In the genomic region with DNA sequence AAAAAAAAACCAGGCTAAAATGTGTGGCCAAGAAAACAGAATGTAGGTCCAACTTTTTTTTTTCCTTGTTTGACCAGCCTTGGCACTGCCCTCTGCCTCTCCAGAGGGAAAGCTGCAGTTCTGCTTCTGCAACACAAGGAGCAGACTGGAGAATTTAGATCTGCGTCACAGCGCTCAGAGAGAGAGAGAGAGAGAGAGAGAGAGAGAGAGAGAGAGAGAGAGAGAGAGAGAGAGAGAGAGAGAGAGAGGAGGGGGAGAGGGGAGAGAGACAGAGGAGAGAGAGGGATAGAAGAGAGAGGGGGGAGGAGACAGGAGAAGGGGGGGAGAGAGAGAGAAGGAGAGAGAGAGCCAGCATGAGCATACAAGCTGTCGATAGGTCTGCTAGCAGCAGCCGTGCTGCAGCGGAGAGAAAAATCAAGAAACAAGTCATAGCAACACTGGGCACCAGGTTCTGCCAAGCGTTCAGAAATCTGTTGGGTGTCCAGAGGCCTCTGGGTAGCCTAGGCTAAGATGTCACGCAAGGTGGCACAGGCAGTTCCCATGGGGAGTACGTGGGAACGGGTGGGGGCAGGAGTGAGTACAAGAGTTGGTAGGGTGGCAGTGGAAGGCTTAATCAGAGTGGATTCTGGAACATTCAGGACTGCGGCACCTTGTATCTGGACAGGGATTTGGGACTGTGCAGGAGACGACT, we compare ENCODE assay signal across 9 mouse cellular contexts.
DNase-seq lines count a peak whose midpoint lies in the region; ATAC-seq and TF ChIP-seq lines count a peak whose summit lies in the region.
"Had no signal": no experiment of that assay in that cellular context is flagged by ENCODE, and none has a peak within 500 bp of the region (broad histone marks: within the 10 kb centered on the region; RNA-seq: fewer than 3 reads in every experiment).

No protein-coding gene starts in this region.

- WGBS in spleen, adult 2 months: 73% methylated on average over 11 of the region's 11 CpGs
- WGBS in embryonic facial prominence, embryonic 15.5 days: 58% methylated on average over 11 of the region's 11 CpGs
- WGBS in stomach, embryonic 15.5 days: 55% methylated on average over 11 of the region's 11 CpGs

- intact Hi-C loops in heart, postnatal 14 days (cut with DNase I): loop anchor here (2.0 kb wide), 1 partner anchor 40 kb away; no protein-coding TSS in a partner anchor

- no peaks in the 10 kb centered on the region for H3K27me3 ChIP-seq in spleen, adult 2 months (ENCODE audit: control insufficient read depth, insufficient read depth, low read length)
- no peaks in the 10 kb centered on the region for H3K27me3 ChIP-seq in embryonic facial prominence, embryonic 15.5 days
- H3K27me3 ChIP-seq in stomach, embryonic 15.5 days (replicated peaks): no peaks in the 10 kb centered on the region
- H3K27me3 ChIP-seq: limb, embryonic 15.5 days had no signal

- no peaks in the 10 kb centered on the region; the same call in 1 of the 2 replicates for H3K4me1 ChIP-seq in spleen, adult 2 months (ENCODE audit: control insufficient read depth, insufficient read depth, insufficient read length)
- no peaks in the 10 kb centered on the region for H3K4me1 ChIP-seq in embryonic facial prominence, embryonic 15.5 days
- no peaks in the 10 kb centered on the region for H3K4me1 ChIP-seq in stomach, embryonic 15.5 days
- H3K4me1 ChIP-seq: limb, embryonic 15.5 days had no signal

- no peak overlapping the region for H3K27ac ChIP-seq in spleen, adult 2 months (ENCODE audit: insufficient read depth, low read length)
- H3K27ac ChIP-seq in embryonic facial prominence, embryonic 15.5 days (replicated peaks): no peak overlapping the region
- H3K27ac ChIP-seq in stomach, embryonic 15.5 days: no peak overlapping the region
- H3K27ac ChIP-seq: limb, embryonic 15.5 days had no signal

- no peak for DNase-seq in spleen, adult 2 months (ENCODE audit: low read depth in 1 of 2, low spot score in 2 of 2)
- no peak for DNase-seq in spleen, adult 12 weeks (ENCODE audit: low spot score)
- peak; percentile 32 to 52 for DNase-seq in heart, postnatal 14 days
- DNase-seq in layer of hippocampus, adult 18-20 months (ENCODE audit: low spot score in 2 of 2): peak; percentile 65 to 82
- peak; percentile 17 for DNase-seq in mesoderm, embryonic 11.5 days (ENCODE audit: low read depth, low spot score)
- no peak for DNase-seq in yolk sac, embryonic 10.5 days (ENCODE audit: low spot score)

- TF ChIP-seq CTCF in spleen, adult 2 months (IDR thresholded peaks at IDR 0.05; ENCODE audit: extremely low read depth, insufficient read depth, insufficient read length, insufficient replicate concordance): no peak

- H3K9ac ChIP-seq in embryonic facial prominence, embryonic 15.5 days: no peak overlapping the region
- no peak overlapping the region for H3K9ac ChIP-seq in stomach, embryonic 15.5 days
- H3K9ac ChIP-seq: limb, embryonic 15.5 days had no signal

- H3K4me3 ChIP-seq in spleen, adult 2 months (ENCODE audit: extremely low read depth, insufficient read depth, insufficient read length): peak overlapping the region; percentile 17; the same call in 1 of the 2 replicates
- H3K4me3 ChIP-seq in embryonic facial prominence, embryonic 15.5 days (replicated peaks): no peak overlapping the region
- H3K4me3 ChIP-seq in stomach, embryonic 15.5 days (replicated peaks): no peak overlapping the region
- H3K4me3 ChIP-seq: limb, embryonic 15.5 days had no signal

- ATAC-seq in embryonic facial prominence, embryonic 15.5 days (ENCODE audit: insufficient number of reproducible peaks, low FRiP score, low TSS enrichment, low read depth): 0 out of 2 replicates have a peak, but pooled peaks have one; percentile 51
- ATAC-seq in stomach, embryonic 15.5 days (ENCODE audit: insufficient read depth, low FRiP score, low read depth): peak; percentile 70; the same call in 1 of the 2 replicates

- no peaks in the 10 kb centered on the region for H3K36me3 ChIP-seq in spleen, adult 2 months (ENCODE audit: control insufficient read depth, insufficient read depth, low read length)
- no peaks in the 10 kb centered on the region for H3K36me3 ChIP-seq in embryonic facial prominence, embryonic 15.5 days
- no peaks in the 10 kb centered on the region for H3K36me3 ChIP-seq in stomach, embryonic 15.5 days
- H3K36me3 ChIP-seq: limb, embryonic 15.5 days had no signal

- H3K4me2 ChIP-seq in embryonic facial prominence, embryonic 15.5 days (replicated peaks): peak overlapping the region; percentile 27; the same call in 1 of the 2 replicates
- H3K4me2 ChIP-seq in stomach, embryonic 15.5 days: peak overlapping the region; percentile 37
- H3K4me2 ChIP-seq: limb, embryonic 15.5 days had no signal

- TF ChIP-seq POLR2A in spleen, adult 2 months (IDR thresholded peaks at IDR 0.05; ENCODE audit: low read depth, low read length): no peak

- H3K9me3 ChIP-seq in embryonic facial prominence, embryonic 15.5 days (replicated peaks): no peaks in the 10 kb centered on the region
- H3K9me3 ChIP-seq in stomach, embryonic 15.5 days: no peaks in the 10 kb centered on the region
- H3K9me3 ChIP-seq: limb, embryonic 15.5 days had no signal

Comparison
In these comparisons a context has a peak if more than half of its experiments do, and no peak if none do; other contexts are left out.
1. DNase-seq: peak in heart, postnatal 14 days (2 of 2), layer of hippocampus, adult 18-20 months (2 of 2) and mesoderm, embryonic 11.5 days (single experiment); none in spleen, adult 2 months (0 of 2), spleen, adult 12 weeks (single experiment) and yolk sac, embryonic 10.5 days (single experiment).